Mouse (Mus musculus) erythroblast, embryonic 14.5 days (primary cell): ENCODE data around the gene Mcu. TPM values are rescaled to one million over a fixed set of nuclear protein-coding genes. Genes with fewer than 3 reads are reported as not detected.

ENCODE experiments used
- H3K27me3 ChIP-seq: 2 replicates; pipeline ENCODE4 v1.6.1; 2012; ENCODE audit warnings: inconsistent platforms; ENCODE audit not compliant: control insufficient read depth
- H3K36me3 ChIP-seq: 2 replicates; pipeline ENCODE4 v1.6.1; 2012; ENCODE audit warnings: mild to moderate bottlenecking, inconsistent platforms; ENCODE audit not compliant: control insufficient read depth
- H3K4me1 ChIP-seq: 2 replicates; pipeline ENCODE4 v1.6.1; 2012; ENCODE audit warnings: inconsistent platforms; ENCODE audit not compliant: control insufficient read depth
- H3K4me3 ChIP-seq: replicated peaks from 2 replicates; pipeline ENCODE3; 2012; ENCODE audit warnings: moderate library complexity, mild to moderate bottlenecking, inconsistent platforms
- H3K9me3 ChIP-seq: 2 replicates; pipeline ENCODE4 v1.6.1; 2012; ENCODE audit warnings: low read length, inconsistent platforms, mixed read lengths; ENCODE audit not compliant: control insufficient read depth
- GATA1 ChIP-seq: IDR thresholded peaks from 2 replicates; pipeline ENCODE4 v1.6.1; 2012; ENCODE audit warnings: low read length, inconsistent platforms, mixed read lengths
- TAL1 ChIP-seq: IDR thresholded peaks from 3 replicates; pipeline ENCODE4 v1.6.1; 2012; ENCODE audit warnings: low read length, inconsistent platforms, mixed read lengths
- polyA plus RNA-seq: library from polyadenylated mRNA; stranded (reverse); fragments of >175 nt; gene quantifications from 2 replicates; pipeline ENCODE4 v1.2.3, GENCODE M21; 2012

The Mcu gene
- polyA plus RNA-seq, 1 experiment, result 0.36 TPM

GRCm38 (mm10) chr10:59615981-59616520 lies 441 bp downstream of the Mcu start, which contains the start of gene Gm10322:
Gene Gm10322, plus strand, starts transcription at chr10:59616063.
- H3K27me3 ChIP-seq, result peaks cover 24% of the 10 kb centered on the region
- H3K4me1 ChIP-seq, result peaks cover 24% of the 10 kb centered on the region
- H3K36me3 ChIP-seq, result no peaks in the 10 kb centered on the region
- no peaks in the 10 kb centered on the region for H3K9me3 ChIP-seq
- TF ChIP-seq GATA1 (no peak), TAL1 (no peak)
- H3K4me3 ChIP-seq, result peak within 1 kb of the TSS; percentile 88

DNA sequence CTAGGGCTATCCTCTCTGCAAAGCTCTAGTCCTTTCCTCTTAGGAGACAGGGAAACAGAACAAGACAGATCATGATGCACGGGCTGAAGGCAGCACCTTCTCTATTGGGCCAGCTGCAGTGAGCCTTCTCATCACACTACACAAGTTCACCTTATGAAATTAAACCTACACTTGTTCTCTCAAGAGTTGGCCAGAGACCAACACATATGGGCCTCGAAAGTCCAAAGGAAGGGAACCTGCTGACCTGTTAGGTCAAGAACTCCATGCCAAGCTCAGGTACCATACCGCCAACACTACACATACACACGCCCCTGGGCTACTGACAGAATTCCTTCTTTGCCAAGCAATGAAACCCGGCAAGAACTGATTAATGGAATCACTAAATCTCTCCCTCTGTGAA lies 1.1 kb downstream of the Mcu start:
- Histone ChIP-seq H3K9me3 (no peaks in the 10 kb centered on the region), H3K4me1 (peaks cover 24% of the 10 kb centered on the region), H3K36me3 (no peaks in the 10 kb centered on the region), H3K27me3 (peaks cover 22% of the 10 kb centered on the region), H3K4me3 (peak overlapping the region; percentile 88)
- TF ChIP-seq GATA1, result no peak
- no peak for TF ChIP-seq TAL1

- Histone ChIP-seq H3K27me3 (peaks cover 19% of the 10 kb centered on the region), H3K9me3 (no peaks in the 10 kb centered on the region), H3K36me3 (no peaks in the 10 kb centered on the region), H3K4me1 (peaks cover 24% of the 10 kb centered on the region), H3K4me3 (no peak overlapping the region)
- TF ChIP-seq GATA1, result no peak
- TF ChIP-seq TAL1, result no peak
Measured at GRCm38 (mm10) chr10:59614141-59614540, 2.4 kb downstream of the Mcu start.

- Histone ChIP-seq H3K4me1 (peaks cover 24% of the 10 kb centered on the region), H3K27me3 (peaks cover 18% of the 10 kb centered on the region), H3K36me3 (no peaks in the 10 kb centered on the region), H3K4me3 (no peak overlapping the region), H3K9me3 (no peaks in the 10 kb centered on the region)
- TF ChIP-seq GATA1 (no peak), TAL1 (no peak)
Measured at GRCm38 (mm10) chr10:59613276-59613675, 3.2 kb downstream of the Mcu start.

DNA sequence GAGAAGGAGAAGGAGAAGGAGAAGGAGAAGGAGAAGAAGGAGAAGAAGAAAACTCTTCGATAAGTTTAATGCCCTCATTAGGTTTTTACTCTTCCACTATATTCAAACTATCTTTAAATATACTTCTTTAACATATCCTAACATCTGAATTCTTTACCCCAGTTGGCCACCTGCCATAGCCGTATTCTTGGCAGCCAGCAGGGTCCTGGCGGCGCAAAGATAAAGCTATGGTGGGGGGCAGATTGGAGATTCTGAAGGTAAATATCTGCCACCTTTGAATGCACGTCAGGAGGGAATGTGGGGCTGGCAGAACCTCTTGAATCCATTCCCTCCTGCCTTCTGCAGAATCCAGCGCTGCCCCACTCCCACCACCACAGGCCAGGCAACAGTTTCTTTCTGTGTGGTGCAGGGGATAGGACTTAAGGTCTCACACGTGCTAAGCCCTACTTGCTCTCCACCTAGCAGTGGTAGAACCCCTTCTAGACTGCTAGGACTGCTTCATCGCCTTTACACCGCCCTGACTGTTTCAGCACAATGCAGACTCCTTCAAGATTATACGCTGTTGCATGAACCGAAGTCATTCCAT lies 11.5 kb downstream of the Mcu start:
- Histone ChIP-seq H3K4me1 (no peaks in the 10 kb centered on the region; the same call in 1 of the 2 replicates), H3K4me3 (no peak overlapping the region), H3K27me3 (no peaks in the 10 kb centered on the region), H3K9me3 (no peaks in the 10 kb centered on the region), H3K36me3 (no peaks in the 10 kb centered on the region)
- TF ChIP-seq GATA1, result no peak
- TF ChIP-seq TAL1, result no peak

DNA sequence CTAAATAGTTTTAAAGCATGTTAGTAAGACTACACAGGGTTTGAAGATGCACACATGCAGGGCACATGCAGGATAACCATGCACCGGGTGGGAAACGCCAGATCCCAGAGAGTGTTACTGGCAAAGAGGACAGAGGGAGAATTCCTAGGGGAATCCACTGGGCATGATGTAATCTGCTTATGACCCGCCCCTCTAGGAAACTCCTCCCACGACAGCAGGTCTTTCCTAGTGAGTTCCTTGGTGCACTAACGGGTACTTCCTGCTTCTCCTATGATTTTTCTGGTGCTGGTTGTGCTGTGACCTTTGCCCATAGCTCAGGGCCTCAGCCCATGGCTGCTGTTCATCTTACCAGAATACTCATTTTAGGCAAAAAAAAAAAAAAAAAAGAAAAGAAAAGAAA lies 12.6 kb downstream of the Mcu start:
- TF ChIP-seq TAL1 (no peak), GATA1 (no peak)
- H3K27me3 ChIP-seq, result no peaks in the 10 kb centered on the region
- H3K36me3 ChIP-seq, result no peaks in the 10 kb centered on the region
- no peak overlapping the region for H3K4me3 ChIP-seq
- H3K4me1 ChIP-seq, result no peaks in the 10 kb centered on the region; the same call in 1 of the 2 replicates
- H3K9me3 ChIP-seq, result no peaks in the 10 kb centered on the region

- H3K36me3 ChIP-seq, result no peaks in the 10 kb centered on the region
- H3K4me1 ChIP-seq, result no peaks in the 10 kb centered on the region; the same call in 1 of the 2 replicates
- no peaks in the 10 kb centered on the region for H3K27me3 ChIP-seq
- TF ChIP-seq GATA1 (no peak), TAL1 (no peak)
- no peak overlapping the region for H3K4me3 ChIP-seq
- no peaks in the 10 kb centered on the region for H3K9me3 ChIP-seq
Measured at GRCm38 (mm10) chr10:59602891-59603290, 13.6 kb downstream of the Mcu start.

DNA sequence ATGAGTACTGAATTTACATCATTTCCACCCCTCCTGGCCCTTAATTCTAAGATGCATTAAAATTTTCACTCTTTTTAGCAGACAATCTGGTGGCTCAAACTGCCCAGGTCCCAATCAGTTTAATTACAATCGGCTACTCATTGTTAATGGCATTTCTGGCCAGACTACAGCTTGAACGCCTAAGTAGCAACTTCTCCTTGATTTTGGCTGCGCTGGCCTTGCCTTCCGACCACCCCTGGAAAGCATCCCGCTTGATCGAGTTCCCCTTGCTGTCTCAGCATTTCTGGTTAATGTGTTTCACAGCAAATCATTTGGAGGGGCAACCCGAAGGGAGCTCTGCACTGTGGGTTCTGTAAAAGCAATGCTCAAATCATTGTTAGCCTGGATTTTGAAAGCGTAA lies 14.4 kb downstream of the Mcu start:
- no peak for TF ChIP-seq TAL1
- no peak for TF ChIP-seq GATA1
- Histone ChIP-seq H3K9me3 (no peaks in the 10 kb centered on the region), H3K27me3 (no peaks in the 10 kb centered on the region), H3K36me3 (no peaks in the 10 kb centered on the region), H3K4me1 (no peaks in the 10 kb centered on the region; the same call in 1 of the 2 replicates), H3K4me3 (no peak overlapping the region)

DNA sequence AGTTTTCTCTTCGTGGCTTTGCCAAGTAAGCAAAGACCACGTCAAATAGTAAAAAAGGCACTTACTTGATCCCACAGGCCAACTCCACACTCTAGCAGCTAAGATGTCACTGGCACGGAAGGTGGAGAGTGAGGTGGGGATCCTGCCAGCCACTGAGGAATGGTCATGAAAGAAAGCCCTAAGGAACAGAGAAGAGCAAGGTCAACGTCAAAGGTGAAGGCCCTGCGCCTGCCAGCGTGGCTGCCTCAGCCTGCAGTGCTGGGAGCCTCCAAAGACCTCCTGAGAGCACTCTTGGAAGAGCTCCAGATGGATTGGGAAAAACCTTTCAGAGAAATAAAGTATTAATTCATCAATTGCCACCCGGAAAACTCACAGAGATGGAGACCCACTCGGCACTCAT lies 16.0 kb downstream of the Mcu start:
- Histone ChIP-seq H3K4me1 (no peaks in the 10 kb centered on the region; the same call in 1 of the 2 replicates), H3K9me3 (no peaks in the 10 kb centered on the region), H3K36me3 (no peaks in the 10 kb centered on the region), H3K27me3 (no peaks in the 10 kb centered on the region), H3K4me3 (no peak overlapping the region)
- TF ChIP-seq GATA1 (no peak), TAL1 (no peak)
